Mouse (Mus musculus) ovary, postnatal 36 days (tissue): ENCODE results near the gene Farp1.
"Not testable (repeated sequence)": the region's sequence is repeated elsewhere in the genome, so short reads cannot be mapped to it uniquely, and the experiment has no call there.

Source experiments
- DNase-seq: peaks from one replicate; pipeline ENCODE4 v3.0.0; 2022; ENCODE audit warnings: low spot score, mixed read lengths

Farp1 gene

GRCm38 (mm10) chr14:121183414-121184130, 148.6 kb downstream of the Farp1 start:
- no peak for DNase-seq

GRCm38 (mm10) chr14:121184351-121184750, 149.4 kb downstream of the Farp1 start:
- DNase-seq: no peak

- DNase-seq: no peak
These were observed 151.4 kb downstream of the Farp1 start for GRCm38 (mm10) chr14:121186402-121186894.

- not testable (repeated sequence) for DNase-seq
These were observed 154.8 kb downstream of the Farp1 start for GRCm38 (mm10) chr14:121189840-121190239.

- DNase-seq: no peak
These were observed 155.4 kb downstream of the Farp1 start for GRCm38 (mm10) chr14:121190386-121190785.

GRCm38 (mm10) chr14:121191739-121192138, 156.7 kb downstream of the Farp1 start:
- peak; percentile 15 for DNase-seq

GRCm38 (mm10) chr14:121192394-121192793, 157.4 kb downstream of the Farp1 start:
- DNase-seq: no peak

GRCm38 (mm10) chr14:121193981-121194380, 159.0 kb downstream of the Farp1 start:
- no peak for DNase-seq

GRCm38 (mm10) chr14:121198915-121199572, 164.0 kb downstream of the Farp1 start:
- no peak for DNase-seq

- no peak for DNase-seq
These were observed 164.8 kb downstream of the Farp1 start for GRCm38 (mm10) chr14:121199789-121200188.

- no peak for DNase-seq
These were observed 165.4 kb downstream of the Farp1 start for GRCm38 (mm10) chr14:121200353-121200752.

- no peak for DNase-seq
These were observed 166.2 kb downstream of the Farp1 start for GRCm38 (mm10) chr14:121201178-121201577.

- no peak for DNase-seq
These were observed 170.5 kb downstream of the Farp1 start for GRCm38 (mm10) chr14:121205459-121205858.

- DNase-seq: no peak
These were observed 172.6 kb downstream of the Farp1 start for GRCm38 (mm10) chr14:121207441-121208158.

- DNase-seq: no peak
These were observed 173.1 kb downstream of the Farp1 start for GRCm38 (mm10) chr14:121208159-121208515.

GRCm38 (mm10) chr14:121210318-121210717, 175.3 kb downstream of the Farp1 start:
- no peak for DNase-seq

- DNase-seq: no peak
These were observed 178.7 kb downstream of the Farp1 start for GRCm38 (mm10) chr14:121213650-121214049.

- DNase-seq: no peak
These were observed 179.7 kb downstream of the Farp1 start for GRCm38 (mm10) chr14:121214636-121215257.

GRCm38 (mm10) chr14:121215817-121216216, 180.8 kb downstream of the Farp1 start:
- DNase-seq: no peak

GRCm38 (mm10) chr14:121216672-121217071, 181.7 kb downstream of the Farp1 start:
- no peak for DNase-seq

- no peak for DNase-seq
These were observed 183.6 kb downstream of the Farp1 start for GRCm38 (mm10) chr14:121218620-121219019.
